Mouse (Mus musculus): Measurements from ENCODE around the gene Zar1l. TPM values are rescaled to one million over a fixed set of nuclear protein-coding genes. Genes with fewer than 3 reads are reported as not detected.
"Not testable (repeated sequence)": the region's sequence is repeated elsewhere in the genome, so short reads cannot be mapped to it uniquely, and the experiment has no call there.

Zar1l gene
- polyA plus RNA-seq, 1 experiment: 0.12 TPM

DNA sequence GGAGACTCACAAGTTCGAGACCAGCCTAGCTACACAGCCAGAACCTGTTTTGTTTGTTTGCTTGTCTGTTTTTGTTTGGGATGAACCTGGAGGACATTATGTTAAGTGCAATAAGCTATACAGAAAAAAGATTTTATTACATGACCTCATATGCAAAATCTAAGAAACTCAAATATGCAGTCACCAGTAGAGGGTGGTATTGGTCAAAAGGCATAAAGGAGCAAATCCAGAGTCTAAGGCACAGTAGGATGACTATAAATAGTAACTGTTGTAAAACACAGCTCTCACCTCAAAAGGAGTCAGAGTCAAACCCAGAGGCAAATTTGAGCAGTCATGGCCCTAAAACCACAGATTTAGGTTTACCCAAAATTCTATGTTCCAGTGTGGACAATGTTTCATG lies 1.6 kb upstream of the Zar1l start:
- no peak overlapping the region for H3K4me3 ChIP-seq (ENCODE audit: control insufficient read depth, low read depth, low read length)
- H3K27me3 ChIP-seq (ENCODE audit: control insufficient read depth, insufficient read depth, low read length): no peaks in the 10 kb centered on the region
- TF ChIP-seq POLR2A (IDR thresholded peaks at IDR 0.05; ENCODE audit: control insufficient read depth, low read depth, low read length) (no peak), CTCF (IDR thresholded peaks at IDR 0.05; ENCODE audit: control insufficient read depth, insufficient read depth, insufficient replicate concordance, low read depth, low read length) (no peak)
- no peak overlapping the region for H3K27ac ChIP-seq (ENCODE audit: control insufficient read depth, insufficient read depth, low read depth, low read length)
- H3K4me1 ChIP-seq (ENCODE audit: control insufficient read depth, insufficient read depth, low read length): no peaks in the 10 kb centered on the region; the same call in none of the 2 replicates
- H3K36me3 ChIP-seq (ENCODE audit: control insufficient read depth, insufficient read depth, low read length): no peaks in the 10 kb centered on the region; the same call in 1 of the 2 replicates

DNA sequence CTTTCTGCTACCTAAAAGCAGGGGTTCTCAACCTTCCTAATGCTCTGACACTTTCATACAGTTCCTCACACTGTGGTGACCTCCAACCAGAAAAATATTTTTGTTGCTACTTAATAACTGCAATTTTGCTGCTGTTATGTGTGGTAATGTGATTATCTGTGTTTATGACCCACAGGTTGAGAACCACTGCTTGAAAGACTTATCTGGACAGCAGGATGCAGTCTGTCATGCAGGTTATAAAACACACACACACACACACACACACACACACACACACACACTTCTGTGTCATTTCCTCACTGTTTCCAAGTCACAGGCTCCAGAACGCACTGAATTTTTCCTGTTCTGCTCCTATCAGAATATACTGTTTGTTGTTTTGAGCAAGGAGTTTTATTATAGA lies 3.9 kb downstream of the Zar1l start:
- H3K27me3 ChIP-seq (ENCODE audit: control insufficient read depth, insufficient read depth, low read length): no peaks in the 10 kb centered on the region
- no peaks in the 10 kb centered on the region for H3K36me3 ChIP-seq (ENCODE audit: control insufficient read depth, insufficient read depth, low read length)
- no peak for TF ChIP-seq CTCF (IDR thresholded peaks at IDR 0.05; ENCODE audit: control insufficient read depth, insufficient read depth, insufficient replicate concordance, low read depth, low read length)
- no peak for TF ChIP-seq POLR2A (IDR thresholded peaks at IDR 0.05; ENCODE audit: control insufficient read depth, low read depth, low read length)
- H3K4me1 ChIP-seq (ENCODE audit: control insufficient read depth, insufficient read depth, low read length): no peaks in the 10 kb centered on the region; the same call in 1 of the 2 replicates
- H3K27ac ChIP-seq (ENCODE audit: control insufficient read depth, insufficient read depth, low read depth, low read length): no peak overlapping the region
- H3K4me3 ChIP-seq (ENCODE audit: control insufficient read depth, low read depth, low read length): no peak overlapping the region

DNA sequence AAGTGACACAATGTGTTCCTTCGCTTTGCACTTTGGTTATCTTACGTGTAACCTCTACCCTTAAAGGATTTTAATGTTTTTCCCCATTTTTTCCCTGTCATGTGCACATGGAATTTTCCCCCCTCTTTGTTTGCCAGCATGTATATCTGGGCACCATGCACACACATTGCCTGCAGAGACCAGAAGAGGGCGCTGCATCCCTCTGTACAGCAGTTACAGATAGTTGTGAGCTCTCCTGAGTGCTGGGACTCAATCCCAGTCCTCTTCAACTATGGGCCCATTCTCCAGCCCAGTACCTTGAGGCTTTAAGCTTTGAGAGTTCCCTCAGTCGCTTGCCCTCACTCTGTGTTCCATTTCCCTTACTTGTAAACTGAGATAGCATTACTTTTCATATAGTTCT lies 4.7 kb downstream of the Zar1l start:
- peak; percentile 40; the same call in 1 of the 2 replicates for TF ChIP-seq CTCF (IDR thresholded peaks at IDR 0.05; ENCODE audit: control insufficient read depth, insufficient read depth, insufficient replicate concordance, low read depth, low read length)
- no peak for TF ChIP-seq POLR2A (IDR thresholded peaks at IDR 0.05; ENCODE audit: control insufficient read depth, low read depth, low read length)
- no peaks in the 10 kb centered on the region for H3K27me3 ChIP-seq (ENCODE audit: control insufficient read depth, insufficient read depth, low read length)
- no peak overlapping the region for H3K27ac ChIP-seq (ENCODE audit: control insufficient read depth, insufficient read depth, low read depth, low read length)
- no peaks in the 10 kb centered on the region for H3K36me3 ChIP-seq (ENCODE audit: control insufficient read depth, insufficient read depth, low read length)
- no peak overlapping the region for H3K4me3 ChIP-seq (ENCODE audit: control insufficient read depth, low read depth, low read length)
- no peaks in the 10 kb centered on the region; the same call in 1 of the 2 replicates for H3K4me1 ChIP-seq (ENCODE audit: control insufficient read depth, insufficient read depth, low read length)

DNA sequence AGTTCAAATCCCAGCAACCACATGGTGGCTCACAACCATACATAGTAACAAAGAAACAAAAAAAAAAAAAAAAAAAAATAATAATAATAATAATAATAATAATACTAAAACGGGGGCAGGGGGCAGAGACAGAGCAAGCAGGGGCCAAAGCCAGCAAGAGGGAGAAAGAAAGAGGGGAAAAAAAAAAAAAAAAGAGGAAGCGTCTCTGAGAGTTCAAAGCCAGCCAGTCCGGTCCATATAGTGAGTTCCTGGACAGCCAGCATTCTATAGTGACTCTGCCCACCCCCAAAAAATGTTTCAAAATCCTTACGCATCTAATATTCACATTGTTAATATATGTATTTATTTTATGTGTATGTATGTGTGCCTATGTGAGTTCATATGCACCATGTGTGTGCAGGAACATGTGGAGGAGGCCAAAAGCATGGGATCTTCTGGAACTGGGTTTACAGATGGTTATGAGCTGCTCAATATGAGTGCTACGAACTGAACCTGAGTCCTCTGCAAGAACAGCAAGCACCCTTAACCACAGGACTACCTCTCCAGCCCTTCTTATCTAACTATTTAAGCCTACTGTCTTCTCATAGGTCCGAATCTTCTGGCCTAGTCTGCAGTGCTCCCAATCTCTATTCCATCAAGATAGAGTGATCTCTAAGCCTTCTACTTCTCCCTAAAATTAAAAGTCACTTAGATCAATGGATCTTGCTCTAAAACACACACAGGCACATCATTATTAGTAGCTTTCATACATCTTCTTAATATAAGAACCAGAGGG lies 7.3 kb downstream of the Zar1l start:
- Histone ChIP-seq H3K27ac (ENCODE audit: control insufficient read depth, insufficient read depth, low read depth, low read length) (no peak overlapping the region), H3K27me3 (ENCODE audit: control insufficient read depth, insufficient read depth, low read length) (no peaks in the 10 kb centered on the region), H3K4me3 (ENCODE audit: control insufficient read depth, low read depth, low read length) (no peak overlapping the region), H3K4me1 (ENCODE audit: control insufficient read depth, insufficient read depth, low read length) (no peaks in the 10 kb centered on the region), H3K36me3 (ENCODE audit: control insufficient read depth, insufficient read depth, low read length) (no peaks in the 10 kb centered on the region)
- TF ChIP-seq CTCF (IDR thresholded peaks at IDR 0.05; ENCODE audit: control insufficient read depth, insufficient read depth, insufficient replicate concordance, low read depth, low read length): no peak
- no peak for TF ChIP-seq POLR2A (IDR thresholded peaks at IDR 0.05; ENCODE audit: control insufficient read depth, low read depth, low read length)

DNA sequence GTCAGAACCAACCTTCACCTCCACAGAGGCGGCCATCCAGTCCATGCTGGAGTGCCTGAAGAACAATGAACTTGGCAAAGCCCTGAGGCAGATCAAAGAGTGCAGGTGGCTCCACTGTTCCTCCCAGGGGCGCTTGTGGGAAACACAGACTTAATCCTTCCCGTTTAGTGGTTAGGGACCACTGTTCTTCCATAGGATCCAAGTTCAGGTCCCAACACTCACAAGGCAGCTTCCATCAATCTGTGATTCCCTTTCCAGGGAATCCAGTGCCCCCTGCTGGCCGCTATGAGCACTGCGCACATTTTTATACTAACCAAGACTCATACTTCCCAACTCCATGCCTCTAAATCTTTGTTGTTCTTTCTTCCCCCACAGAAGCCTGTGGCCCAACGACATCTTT lies 22.2 kb downstream of the Zar1l start:
- Histone ChIP-seq H3K27me3 (ENCODE audit: control insufficient read depth, insufficient read depth, low read length) (no peaks in the 10 kb centered on the region), H3K4me3 (ENCODE audit: control insufficient read depth, low read depth, low read length) (no peak overlapping the region), H3K36me3 (ENCODE audit: control insufficient read depth, insufficient read depth, low read length) (no peaks in the 10 kb centered on the region), H3K4me1 (ENCODE audit: control insufficient read depth, insufficient read depth, low read length) (peaks cover 3% of the 10 kb centered on the region), H3K27ac (ENCODE audit: control insufficient read depth, insufficient read depth, low read depth, low read length) (no peak overlapping the region)
- TF ChIP-seq CTCF (IDR thresholded peaks at IDR 0.05; ENCODE audit: control insufficient read depth, insufficient read depth, insufficient replicate concordance, low read depth, low read length) (peak; percentile 81), POLR2A (IDR thresholded peaks at IDR 0.05; ENCODE audit: control insufficient read depth, low read depth, low read length) (no peak)

DNA sequence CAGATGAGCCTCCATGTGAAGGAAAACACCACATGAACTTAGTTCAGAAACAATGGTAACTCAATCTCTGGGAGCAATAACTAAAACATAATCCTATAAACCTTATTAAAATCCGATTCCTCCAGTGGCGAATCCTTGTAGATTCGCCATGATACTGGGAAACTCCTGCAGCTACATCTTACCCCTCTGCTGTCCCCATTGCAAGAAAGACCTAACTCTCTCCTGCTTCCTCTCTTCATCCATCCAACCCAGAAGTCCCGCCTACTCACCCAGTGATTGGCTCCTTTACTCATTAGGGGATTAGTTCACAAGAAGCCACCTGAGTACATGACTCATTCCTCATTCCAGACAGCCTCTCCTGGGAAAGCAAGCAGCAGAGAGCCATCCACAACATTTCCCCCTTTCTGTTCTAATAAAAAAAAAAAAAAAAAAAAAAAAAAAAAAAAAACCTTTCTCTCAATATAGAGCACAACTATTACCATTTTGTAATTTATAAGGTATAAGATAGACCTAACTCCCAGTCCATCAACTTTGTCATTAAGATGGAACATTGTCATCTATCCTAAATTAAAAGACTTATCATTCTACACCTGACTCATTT lies 26.3 kb downstream of the Zar1l start:
- H3K27ac ChIP-seq (ENCODE audit: control insufficient read depth, insufficient read depth, low read depth, low read length); H3K4me1 ChIP-seq (ENCODE audit: control insufficient read depth, insufficient read depth, low read length); H3K36me3 ChIP-seq (ENCODE audit: control insufficient read depth, insufficient read depth, low read length); H3K27me3 ChIP-seq (ENCODE audit: control insufficient read depth, insufficient read depth, low read length); H3K4me3 ChIP-seq (ENCODE audit: control insufficient read depth, low read depth, low read length): not testable (repeated sequence)

DNA sequence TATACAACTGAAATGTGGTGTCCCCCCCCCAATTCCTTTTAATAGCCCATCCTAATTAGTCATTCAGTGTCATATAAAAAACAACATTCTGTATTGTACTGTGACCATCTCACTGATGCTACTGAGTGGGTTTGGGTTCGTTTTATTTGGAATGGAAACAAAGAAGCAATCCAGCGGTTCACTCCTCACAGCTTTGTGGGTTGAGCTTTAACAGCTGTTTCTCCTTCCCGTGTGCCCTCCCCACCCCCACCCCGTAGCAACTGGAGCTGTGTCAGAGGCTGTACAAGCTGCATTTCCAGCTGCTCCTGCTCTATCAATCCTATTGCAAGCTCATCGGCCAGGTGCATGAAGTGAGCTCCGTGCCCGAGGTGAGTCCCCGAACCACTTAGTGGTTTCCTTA lies 27.1 kb downstream of the Zar1l start:
- Histone ChIP-seq H3K4me1 (ENCODE audit: control insufficient read depth, insufficient read depth, low read length) (peaks cover 3% of the 10 kb centered on the region), H3K27ac (ENCODE audit: control insufficient read depth, insufficient read depth, low read depth, low read length) (no peak overlapping the region), H3K27me3 (ENCODE audit: control insufficient read depth, insufficient read depth, low read length) (no peaks in the 10 kb centered on the region), H3K36me3 (ENCODE audit: control insufficient read depth, insufficient read depth, low read length) (no peaks in the 10 kb centered on the region), H3K4me3 (ENCODE audit: control insufficient read depth, low read depth, low read length) (no peak overlapping the region)
- TF ChIP-seq CTCF (IDR thresholded peaks at IDR 0.05; ENCODE audit: control insufficient read depth, insufficient read depth, insufficient replicate concordance, low read depth, low read length) (no peak), POLR2A (IDR thresholded peaks at IDR 0.05; ENCODE audit: control insufficient read depth, low read depth, low read length) (no peak)

All from testis, adult 2 months (tissue).